Mouse (Mus musculus) forebrain, embryonic 15.5 days (tissue): ENCODE measurements around the gene Mustn1. TPM values are rescaled to one million over a fixed set of nuclear protein-coding genes. Genes with fewer than 3 reads are reported as not detected.

Experiments
- ATAC-seq: fragments of 200-750 bp; cut with Nextera tagmentation; replicated peaks from 2 replicates; pipeline ENCODE4 v1.8.0; 2017; ENCODE audit warnings: mild to moderate bottlenecking, moderate TSS enrichment, moderate library complexity
- H3K27ac ChIP-seq: fragments of 300-500 bp; sonication (generic); replicated peaks from 2 replicates; pipeline ENCODE4 v1.5.1; 2015; ENCODE audit warnings: mild to moderate bottlenecking, inconsistent platforms
- H3K27me3 ChIP-seq: fragments of 300-500 bp; sonication (generic); 2 replicates; pipeline ENCODE4 v1.6.1; 2015; ENCODE audit warnings: inconsistent platforms
- H3K36me3 ChIP-seq: fragments of 300-500 bp; sonication (generic); 2 replicates; pipeline ENCODE4 v1.6.1; 2015; ENCODE audit warnings: mild to moderate bottlenecking, inconsistent platforms
- H3K4me1 ChIP-seq: fragments of 300-500 bp; sonication (generic); 2 replicates; pipeline ENCODE4 v1.6.1; 2015; ENCODE audit warnings: inconsistent platforms
- H3K4me2 ChIP-seq: fragments of 300-500 bp; sonication (generic); replicated peaks from 2 replicates; pipeline ENCODE4 v1.6.1; 2015; ENCODE audit warnings: mild to moderate bottlenecking, inconsistent platforms
- H3K4me3 ChIP-seq: fragments of 300-500 bp; sonication (generic); 2 replicates; pipeline ENCODE4 v1.5.1; 2015; ENCODE audit warnings: mild to moderate bottlenecking, inconsistent platforms
- H3K9ac ChIP-seq: fragments of 300-500 bp; sonication (generic); replicated peaks from 2 replicates; pipeline ENCODE4 v1.6.1; 2015; ENCODE audit warnings: mild to moderate bottlenecking, inconsistent platforms
- H3K9me3 ChIP-seq: fragments of 300-500 bp; sonication (generic); 2 replicates; pipeline ENCODE4 v1.6.1; 2016; ENCODE audit warnings: inconsistent platforms
- WGBS: fragments of 180-500 bp; shearing (Covaris S2); methylation state at CpG from one replicate; pipeline ENCODE4 v1.1.7; 2015; ENCODE audit warnings: mixed read lengths; 5-methylcytosine and 5-hydroxymethylcytosine counted together
- polyA plus RNA-seq: library from polyadenylated mRNA; unstranded; fragments of >200 nt; fragmentation: Nextera tagmentation; extraction: Ambion mirVana; gene quantifications from 2 replicates; pipeline ENCODE4 v1.2.1, GENCODE M21; 2015

Mustn1 gene
- polyA plus RNA-seq: 0.55 and 0.90 TPM in 2 replicates

DNA sequence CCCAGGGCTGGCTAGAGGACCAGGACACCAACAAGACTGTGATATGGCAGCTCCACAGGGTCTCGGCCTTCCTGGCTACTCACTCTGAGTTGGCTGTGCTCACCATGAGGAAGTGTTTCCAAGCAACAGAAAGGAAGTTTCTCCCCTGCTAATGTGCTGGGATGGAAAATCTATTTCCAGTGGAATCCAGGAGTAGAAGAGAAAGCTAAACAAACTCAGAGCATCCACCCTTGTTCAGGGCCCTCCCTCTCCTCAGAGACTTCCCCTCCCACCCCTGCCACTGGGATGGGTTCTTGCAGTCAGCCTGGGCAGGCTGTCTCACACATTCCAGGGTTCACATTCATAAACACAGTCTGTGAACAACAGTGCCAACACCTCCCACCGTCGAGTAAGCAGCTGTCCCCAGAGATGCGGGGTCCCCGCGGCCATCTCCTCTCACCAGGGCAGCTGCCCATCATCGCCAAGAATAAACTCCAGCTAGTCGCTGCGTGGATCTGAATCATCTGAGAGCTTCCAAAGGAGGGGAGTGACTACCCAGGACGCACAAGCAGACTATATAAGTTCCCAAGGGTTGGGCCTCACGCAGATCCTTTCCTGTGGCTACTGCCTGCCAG, at the start of gene Mustn1:
Gene Mustn1, plus strand, starts transcription at position 243 of the 614 bp plus-strand sequence.
- H3K9ac ChIP-seq: no peak within 1 kb of the TSS

DNA sequence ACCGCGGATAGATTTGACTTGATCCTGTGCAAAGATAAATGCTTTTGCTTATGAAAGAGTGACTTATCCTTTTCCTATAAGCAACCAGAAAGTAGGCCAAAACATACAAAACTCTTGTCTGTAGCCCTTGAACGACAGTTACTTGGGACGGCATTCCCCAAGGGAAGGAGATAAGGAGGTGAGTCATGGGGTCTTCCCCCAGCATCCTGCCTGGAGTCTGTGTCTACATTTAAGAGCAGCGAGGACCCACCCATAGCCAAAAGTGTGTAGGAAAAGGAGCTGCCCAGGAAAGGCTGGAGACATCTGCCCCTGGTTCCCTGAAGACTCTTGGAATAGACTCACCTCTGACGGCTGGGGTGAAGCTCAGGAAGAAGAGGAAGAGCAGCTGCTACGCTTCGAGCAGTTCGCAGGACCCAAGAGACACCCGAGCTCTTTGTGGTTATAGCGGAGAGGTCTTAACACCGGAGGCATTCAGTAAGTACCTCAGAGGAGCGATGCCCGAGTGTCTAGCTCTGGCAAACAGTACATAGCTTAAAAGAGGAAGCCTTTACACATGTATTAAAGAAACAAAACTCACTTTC, 41.5 kb upstream of the Mustn1 start:
- Histone ChIP-seq H3K27ac (no peak overlapping the region), H3K9ac (no peak overlapping the region), H3K4me3 (no peak overlapping the region), H3K27me3 (no peaks in the 10 kb centered on the region), H3K4me2 (no peak overlapping the region), H3K9me3 (no peaks in the 10 kb centered on the region), H3K36me3 (0 out of 2 replicates have a peak, but pooled peaks cover 9% of the 10 kb centered on the region), H3K4me1 (no peaks in the 10 kb centered on the region)
- no peak for ATAC-seq
- WGBS: 95% methylated on average over 14 of the region's 14 CpGs

More for the DNA sequence above, at the start of gene Mustn1:
- Histone ChIP-seq H3K27ac (0 out of 2 replicates have a peak within 1 kb of the TSS, but pooled peaks have one; percentile 11), H3K36me3 (peaks cover 13% of the 10 kb centered on the region), H3K4me3 (no peak within 1 kb of the TSS), H3K9me3 (no peaks in the 10 kb centered on the region), H3K27me3 (no peaks in the 10 kb centered on the region), H3K4me2 (no peak within 1 kb of the TSS), H3K4me1 (0 out of 2 replicates have a peak, but pooled peaks cover 6% of the 10 kb centered on the region)
- peak; percentile 57; the same call in 1 of the 2 replicates for ATAC-seq
- WGBS: 62% methylated on average over 11 of the region's 11 CpGs

DNA sequence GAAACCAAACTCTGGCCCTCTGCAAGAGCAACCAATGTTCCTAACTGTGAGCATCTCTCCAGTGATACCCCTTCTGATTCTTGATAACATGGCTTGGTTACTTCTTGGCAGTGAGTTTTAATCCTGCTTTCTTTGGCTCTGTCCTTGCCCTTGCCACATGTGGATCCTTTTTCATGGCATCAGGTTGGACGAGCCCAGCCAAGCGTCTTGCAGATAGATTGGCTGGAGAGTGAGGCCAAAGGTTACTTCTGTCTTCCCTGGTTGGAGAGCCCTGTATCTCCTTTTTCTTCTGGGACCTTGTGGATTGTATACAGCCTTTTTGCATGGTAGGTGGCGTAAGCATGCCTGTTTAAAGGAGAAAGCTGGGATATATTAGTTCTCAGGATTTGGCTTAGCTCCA, 35.3 kb upstream of the Mustn1 start:
- no peak overlapping the region for H3K27ac ChIP-seq
- H3K9ac ChIP-seq: no peak overlapping the region
- 0 out of 2 replicates have a peak, but pooled peaks cover 2% of the 10 kb centered on the region for H3K36me3 ChIP-seq
- no peaks in the 10 kb centered on the region for H3K4me1 ChIP-seq
- no peak overlapping the region for H3K4me2 ChIP-seq
- H3K9me3 ChIP-seq: no peaks in the 10 kb centered on the region
- 93% methylated on average over 3 of the region's 3 CpGs for WGBS
- no peak for ATAC-seq
- H3K27me3 ChIP-seq: no peaks in the 10 kb centered on the region
- H3K4me3 ChIP-seq: no peak overlapping the region

DNA sequence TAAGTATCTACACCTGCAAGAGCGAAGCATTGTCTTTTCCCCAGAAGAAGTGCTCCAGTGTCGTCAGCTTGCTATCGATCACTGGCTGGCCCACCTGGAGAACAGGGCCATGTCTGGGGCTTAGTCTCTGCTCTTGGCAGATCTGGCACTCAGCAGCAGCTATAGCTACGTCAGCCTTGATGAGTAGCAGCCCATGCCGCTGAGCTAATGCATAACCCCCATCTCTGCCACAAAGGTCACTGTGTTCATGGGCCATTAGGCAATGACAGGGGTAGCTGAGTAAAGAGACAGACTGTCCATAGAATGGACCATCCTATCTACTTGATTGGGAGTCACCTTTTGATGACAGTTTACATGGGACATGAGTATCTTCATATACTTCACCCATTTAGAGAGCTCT, 28.5 kb upstream of the Mustn1 start:
- H3K27me3 ChIP-seq: no peaks in the 10 kb centered on the region
- ATAC-seq: no peak
- no peaks in the 10 kb centered on the region for H3K9me3 ChIP-seq
- H3K4me1 ChIP-seq: no peaks in the 10 kb centered on the region
- 92% methylated on average over 5 of the region's 5 CpGs for WGBS
- no peak overlapping the region for H3K9ac ChIP-seq
- no peak overlapping the region for H3K27ac ChIP-seq
- H3K4me2 ChIP-seq: no peak overlapping the region
- no peak overlapping the region for H3K4me3 ChIP-seq
- H3K36me3 ChIP-seq: no peaks in the 10 kb centered on the region

DNA sequence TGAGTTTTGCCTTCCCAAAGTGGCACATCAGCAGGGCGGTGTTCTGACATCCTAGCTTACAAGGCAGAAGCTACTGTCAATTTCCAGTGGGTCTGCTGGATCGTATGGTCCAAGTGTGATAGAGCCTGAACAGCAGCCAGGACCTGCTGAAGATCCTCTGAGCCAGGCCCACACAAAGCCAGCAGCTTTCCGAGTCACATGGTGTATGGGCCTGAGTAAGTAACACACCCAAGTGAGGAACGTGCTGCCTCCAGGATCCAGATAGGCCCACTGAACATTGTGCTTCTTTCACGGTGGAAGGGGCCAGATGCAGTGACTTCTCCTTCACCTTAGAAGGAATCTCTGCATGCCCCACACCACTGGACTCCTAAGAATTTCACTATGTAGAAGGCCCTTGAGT, 26.7 kb upstream of the Mustn1 start:
- Histone ChIP-seq H3K9ac (no peak overlapping the region), H3K27ac (no peak overlapping the region), H3K4me1 (no peaks in the 10 kb centered on the region), H3K4me2 (no peak overlapping the region), H3K4me3 (no peak overlapping the region), H3K27me3 (no peaks in the 10 kb centered on the region), H3K9me3 (no peaks in the 10 kb centered on the region), H3K36me3 (no peaks in the 10 kb centered on the region)
- no peak for ATAC-seq
- 96% methylated on average over 5 of the region's 5 CpGs for WGBS

DNA sequence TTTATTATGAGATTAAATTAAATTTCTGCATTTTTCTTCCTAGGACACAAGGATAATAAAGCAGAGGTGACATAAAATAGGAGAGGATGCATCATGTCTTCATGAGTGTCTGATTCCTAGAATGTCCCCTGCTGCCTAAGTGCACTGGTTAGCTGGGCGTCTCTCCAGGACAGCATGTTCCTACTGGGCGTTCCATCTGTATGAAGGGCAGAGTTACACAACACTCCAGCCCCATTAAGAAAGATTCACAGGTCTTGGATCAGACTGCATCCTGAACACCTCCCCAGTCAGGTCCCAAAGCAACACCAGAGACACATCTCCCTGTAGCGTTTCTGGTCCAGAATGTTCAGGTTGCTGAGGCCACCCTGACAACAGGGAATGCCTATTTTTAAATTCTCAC, 23.7 kb upstream of the Mustn1 start:
- no peak overlapping the region for H3K4me3 ChIP-seq
- H3K36me3 ChIP-seq: no peaks in the 10 kb centered on the region
- no peak overlapping the region for H3K9ac ChIP-seq
- no peaks in the 10 kb centered on the region for H3K27me3 ChIP-seq
- H3K9me3 ChIP-seq: no peaks in the 10 kb centered on the region
- H3K4me1 ChIP-seq: no peaks in the 10 kb centered on the region
- 97% methylated on average over 3 of the region's 3 CpGs for WGBS
- ATAC-seq: no peak
- no peak overlapping the region for H3K4me2 ChIP-seq
- H3K27ac ChIP-seq: no peak overlapping the region

DNA sequence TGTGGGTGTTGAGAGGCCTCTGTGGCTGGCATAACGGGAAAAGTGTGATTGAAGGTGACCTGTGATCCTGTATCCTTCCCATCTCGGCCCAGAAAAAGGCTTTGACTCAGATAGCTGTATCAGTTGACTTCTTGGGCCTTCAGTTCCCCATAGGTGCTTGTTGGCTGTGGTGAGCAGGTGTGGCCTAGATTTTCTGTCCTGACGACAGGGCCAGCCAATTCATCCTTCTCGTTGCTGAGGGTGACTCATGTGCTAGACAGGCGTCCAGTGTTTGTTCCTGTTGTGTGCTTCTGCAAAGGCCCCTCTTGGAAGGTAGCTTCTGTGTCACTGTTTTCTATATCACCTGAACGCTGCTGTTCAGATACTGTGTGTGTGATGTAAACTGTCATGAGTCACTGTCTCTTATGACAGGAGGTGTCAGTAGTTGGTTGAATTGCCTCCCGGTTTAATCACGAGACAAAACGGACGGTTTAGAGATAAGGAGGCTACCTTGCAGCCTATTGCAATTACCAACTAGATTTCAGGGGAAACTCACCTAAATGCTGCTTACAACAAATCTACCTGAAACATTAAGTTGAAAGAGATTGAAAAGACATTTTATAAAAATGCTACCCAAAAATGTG, 22.0 kb upstream of the Mustn1 start:
- Histone ChIP-seq H3K9me3 (no peaks in the 10 kb centered on the region), H3K36me3 (no peaks in the 10 kb centered on the region), H3K4me2 (no peak overlapping the region), H3K4me3 (no peak overlapping the region), H3K27ac (no peak overlapping the region), H3K4me1 (no peaks in the 10 kb centered on the region), H3K27me3 (no peaks in the 10 kb centered on the region), H3K9ac (no peak overlapping the region)
- ATAC-seq: no peak
- 85% methylated on average over 10 of the region's 10 CpGs for WGBS

DNA sequence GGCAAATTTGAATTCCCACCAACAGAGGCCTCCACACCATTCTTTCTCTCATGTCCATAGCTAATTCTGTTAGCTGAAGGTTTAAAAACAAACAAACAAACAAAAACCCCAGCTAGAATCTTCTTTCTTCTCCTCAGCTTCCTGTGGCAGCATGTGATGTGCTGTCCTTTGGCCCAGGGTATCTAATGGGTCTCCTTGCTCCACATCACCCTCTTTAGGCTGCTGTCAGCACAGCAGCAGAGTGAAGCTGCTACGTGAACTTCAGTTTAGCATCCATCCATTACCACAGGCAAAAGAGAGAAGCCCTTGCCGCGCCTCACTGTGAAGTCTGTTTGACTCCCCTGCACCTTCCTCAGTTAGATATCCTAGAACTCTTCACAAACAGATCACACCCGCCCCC, 21.0 kb upstream of the Mustn1 start:
- Histone ChIP-seq H3K4me2 (no peak overlapping the region), H3K36me3 (no peaks in the 10 kb centered on the region), H3K27ac (no peak overlapping the region), H3K9me3 (no peaks in the 10 kb centered on the region), H3K9ac (no peak overlapping the region), H3K4me1 (no peaks in the 10 kb centered on the region), H3K27me3 (no peaks in the 10 kb centered on the region), H3K4me3 (no peak overlapping the region)
- 87% methylated on average over 4 of the region's 4 CpGs for WGBS
- ATAC-seq: no peak

DNA sequence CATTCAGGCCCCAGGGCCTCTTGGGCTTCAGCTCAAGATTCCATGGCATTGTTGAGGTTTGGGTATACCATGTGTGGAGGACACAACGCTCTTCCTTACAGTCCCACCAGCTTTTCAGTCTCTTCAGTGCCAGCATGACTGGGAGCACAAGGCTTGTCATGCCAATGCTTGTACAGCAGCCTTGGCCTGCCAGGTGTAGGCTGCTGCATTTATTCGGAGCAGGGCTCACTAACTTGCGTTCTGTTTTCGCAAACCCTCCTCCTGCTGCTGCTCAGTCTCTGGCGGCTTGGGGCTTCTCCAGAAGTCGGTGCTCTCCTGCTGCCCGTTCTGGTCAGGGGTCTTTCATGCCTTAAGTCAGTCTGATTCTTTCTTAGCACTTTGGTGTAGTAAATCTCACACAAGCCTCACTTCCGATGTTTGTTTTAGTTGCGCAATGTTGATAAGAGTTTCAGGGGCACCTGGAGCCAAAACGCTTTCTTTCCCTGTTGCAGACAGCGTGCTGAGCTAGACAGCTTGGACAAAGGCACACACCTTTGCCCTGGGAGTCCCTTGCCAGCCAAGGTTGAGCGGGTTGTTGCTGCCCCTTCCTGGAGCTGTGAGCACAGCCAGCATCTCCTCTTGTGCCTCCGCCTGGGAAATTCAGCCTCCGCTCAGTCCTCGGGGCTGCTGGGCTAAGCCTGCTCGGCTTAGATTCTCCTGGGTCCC, 17.4 kb upstream of the Mustn1 start:
- WGBS: 80% methylated on average over 16 of the region's 16 CpGs
- H3K27me3 ChIP-seq: no peaks in the 10 kb centered on the region
- no peak overlapping the region for H3K27ac ChIP-seq
- no peak overlapping the region for H3K4me2 ChIP-seq
- no peak overlapping the region for H3K9ac ChIP-seq
- no peak overlapping the region for H3K4me3 ChIP-seq
- no peaks in the 10 kb centered on the region for H3K4me1 ChIP-seq
- no peaks in the 10 kb centered on the region for H3K36me3 ChIP-seq
- ATAC-seq: no peak
- H3K9me3 ChIP-seq: no peaks in the 10 kb centered on the region

DNA sequence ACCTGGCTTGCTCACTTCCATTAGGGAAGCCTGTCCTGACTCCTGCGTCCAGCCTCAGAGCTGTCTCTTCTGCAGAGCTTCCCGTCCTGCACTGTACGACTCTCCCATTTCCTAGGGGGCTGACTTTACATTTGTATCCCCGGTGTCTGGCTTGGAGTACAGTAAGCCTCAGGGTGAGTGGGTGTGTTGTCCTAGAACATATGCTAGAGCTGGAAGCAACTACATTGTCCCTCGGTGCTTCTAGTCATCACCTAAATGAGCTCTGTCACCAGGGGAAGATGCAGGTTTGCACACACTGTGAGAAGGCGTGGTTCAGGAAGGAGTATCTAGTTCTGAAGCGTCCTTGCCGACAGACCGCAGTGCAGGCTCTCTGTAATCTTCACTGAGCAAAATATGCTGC, 16.6 kb upstream of the Mustn1 start:
- WGBS: 92% methylated on average over 9 of the region's 9 CpGs
- H3K4me3 ChIP-seq: no peak overlapping the region

DNA sequence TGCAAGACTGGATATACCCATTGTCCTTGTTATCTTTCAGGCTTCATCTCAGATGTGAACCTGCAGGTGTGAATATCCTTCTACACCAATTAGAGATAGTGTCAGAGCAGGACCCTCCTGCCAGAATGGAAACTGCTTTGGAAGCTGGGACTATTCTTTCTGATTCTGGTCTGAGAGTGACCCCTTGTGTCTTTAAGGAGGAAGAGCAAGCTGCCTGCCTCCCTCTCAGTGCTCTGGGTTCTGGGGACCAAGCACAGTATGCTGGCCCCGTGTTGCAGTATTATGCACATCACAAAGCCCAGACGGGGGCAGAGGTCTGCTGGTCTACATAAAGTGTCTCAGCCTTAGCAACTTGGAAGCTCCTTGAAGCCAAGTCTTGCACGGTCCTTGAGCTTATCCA, 13.7 kb upstream of the Mustn1 start:
- H3K27me3 ChIP-seq: no peaks in the 10 kb centered on the region
- no peak overlapping the region for H3K4me3 ChIP-seq
- H3K9ac ChIP-seq: no peak overlapping the region
- ATAC-seq: no peak
- no peak overlapping the region for H3K4me2 ChIP-seq
- H3K4me1 ChIP-seq: no peaks in the 10 kb centered on the region
- WGBS: 73% methylated on average over 3 of the region's 3 CpGs
- no peak overlapping the region for H3K27ac ChIP-seq
- H3K9me3 ChIP-seq: no peaks in the 10 kb centered on the region
- no peaks in the 10 kb centered on the region for H3K36me3 ChIP-seq

More for the DNA sequence above, 16.6 kb upstream of the Mustn1 start:
- no peak overlapping the region for H3K9ac ChIP-seq
- H3K27ac ChIP-seq: no peak overlapping the region
- H3K9me3 ChIP-seq: no peaks in the 10 kb centered on the region
- no peak overlapping the region for H3K4me2 ChIP-seq
- H3K4me1 ChIP-seq: no peaks in the 10 kb centered on the region
- no peak for ATAC-seq
- no peaks in the 10 kb centered on the region for H3K36me3 ChIP-seq
- H3K27me3 ChIP-seq: no peaks in the 10 kb centered on the region

DNA sequence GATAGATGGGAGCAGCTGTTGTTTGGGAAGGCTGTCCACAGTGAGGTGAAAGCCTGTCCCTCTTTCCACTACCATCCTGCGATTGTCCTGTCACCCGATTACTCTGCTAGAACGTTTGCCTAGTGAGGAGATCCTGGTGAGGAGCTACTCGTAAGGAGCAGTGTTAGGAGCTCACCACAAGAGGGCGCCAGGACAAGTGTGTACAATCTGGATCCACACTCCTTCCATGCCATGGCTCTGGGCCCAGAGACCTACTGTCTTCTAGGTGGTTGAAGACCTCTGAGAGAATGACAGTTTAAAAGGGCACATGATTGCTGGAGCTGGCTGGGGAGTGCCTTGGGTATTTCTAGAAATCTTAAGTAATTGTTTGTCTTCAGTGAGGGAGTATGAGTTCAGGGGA, 12.0 kb upstream of the Mustn1 start:
- WGBS: 27% methylated on average over 5 of the region's 5 CpGs
- H3K9me3 ChIP-seq: no peaks in the 10 kb centered on the region

More for the DNA sequence above, 12.0 kb upstream of the Mustn1 start:
- H3K4me3 ChIP-seq: no peak overlapping the region
- H3K4me1 ChIP-seq: no peaks in the 10 kb centered on the region
- H3K9ac ChIP-seq: no peak overlapping the region
- ATAC-seq: no peak
- H3K36me3 ChIP-seq: no peaks in the 10 kb centered on the region
- no peak overlapping the region for H3K27ac ChIP-seq
- H3K27me3 ChIP-seq: no peaks in the 10 kb centered on the region
- no peak overlapping the region for H3K4me2 ChIP-seq
